Mouse (Mus musculus) hematopoietic multipotent progenitor cell, adult 10-12 weeks (in vitro differentiated cells): ENCODE results near the gene Fbxw10. TPM values are rescaled to one million over a fixed set of nuclear protein-coding genes. Genes with fewer than 3 reads are reported as not detected.

Source experiments
- polyA plus RNA-seq: library from polyadenylated mRNA; stranded (reverse); fragments of >175 nt; gene quantifications from 2 replicates; pipeline ENCODE4 v1.2.3, GENCODE M21; 2012; ENCODE audit warnings: low replicate concordance

Fbxw10 gene
- polyA plus RNA-seq: 0.12 and 0.28 TPM in 2 replicates

GRCm38 (mm10) chr11:62846961-62847654 is at the start of gene Fbxw10:
Fbxw10 (plus strand) TSS chr11:62847069.

GRCm38 (mm10) chr11:62820059-62820541 is 26.8 kb upstream of the Fbxw10 start, which contains the start of gene Trim16:
Trim16 (plus strand) TSS chr11:62820231.

DNA sequence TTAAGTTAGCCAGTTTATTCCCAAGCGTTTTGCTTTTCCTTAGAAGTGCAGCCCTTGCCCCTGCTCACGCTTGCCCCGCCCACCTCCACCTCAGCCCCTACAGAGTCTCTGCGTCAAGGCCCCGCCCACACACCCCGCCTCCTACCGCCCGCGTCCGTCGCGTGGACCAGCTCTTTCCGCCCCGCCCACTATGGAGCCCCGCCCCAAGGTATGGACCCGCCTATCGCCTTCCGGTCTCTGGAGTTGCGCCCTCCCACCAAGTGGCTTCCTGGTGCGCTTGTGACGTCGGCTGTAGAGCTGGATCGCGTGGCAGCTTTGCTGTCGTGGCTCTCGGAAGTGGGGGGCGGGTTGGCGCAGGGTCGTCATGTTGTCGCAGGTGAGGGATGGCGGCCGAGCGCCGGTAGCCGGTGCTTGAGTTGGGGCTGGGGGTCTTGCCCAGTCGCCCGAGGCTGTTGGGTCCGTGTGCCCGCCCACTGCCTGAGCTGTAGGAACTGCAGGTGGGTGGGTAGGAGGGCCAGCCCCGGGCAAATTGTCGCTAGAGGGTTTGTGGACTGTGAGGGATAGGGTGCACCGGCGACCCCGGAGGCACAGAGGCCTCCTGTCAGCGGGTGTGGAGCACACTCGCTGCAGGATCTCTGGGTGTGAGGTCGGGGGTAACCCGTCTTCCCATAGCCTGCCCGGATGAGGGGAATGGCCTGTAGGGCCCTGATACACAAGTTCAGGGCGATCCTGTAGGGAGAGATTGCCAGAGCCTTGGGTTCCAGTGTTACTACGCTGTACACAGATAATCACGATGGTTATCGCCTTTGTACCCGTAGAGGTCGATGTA is 32.6 kb downstream of the Fbxw10 start, which contains the start of gene Tvp23b:
TSS of gene Tvp23b (plus strand) at position 236 of the 829 bp plus-strand sequence.

Other genes with a start within 250 kb of the Fbxw10 start
- 4.2 and 6.0 TPM in 2 replicates for gene Lrrc75a, start 198.5 kb upstream of the Fbxw10 start, polyA plus RNA-seq
- 30.1 and 67.6 TPM in 2 replicates for gene Mmgt2, start 198.4 kb upstream of the Fbxw10 start, polyA plus RNA-seq
- gene Zfp287, start 115.2 kb upstream of the Fbxw10 start, polyA plus RNA-seq: 3.2 and 4.0 TPM in 2 replicates
- gene Gm10428, start 94.0 kb upstream of the Fbxw10 start, polyA plus RNA-seq: not detected in 2 replicates
- 0.58 TPM in 1 of 2 replicates, not detected in the other for gene Zfp286, start 57.6 kb upstream of the Fbxw10 start, polyA plus RNA-seq
- gene Trim16, start 26.8 kb upstream of the Fbxw10 start, polyA plus RNA-seq: 0.79 and 2.9 TPM in 2 replicates
- gene Tvp23b, start 32.4 kb downstream of the Fbxw10 start, polyA plus RNA-seq: 1.8 and 3.7 TPM in 2 replicates
- gene Cdrt4, start 104.1 kb downstream of the Fbxw10 start, polyA plus RNA-seq: not detected in 2 replicates
- gene Tekt3, start 214.6 kb downstream of the Fbxw10 start, polyA plus RNA-seq: not detected in 2 replicates